Mouse (Mus musculus) layer of hippocampus, postnatal 14 days (tissue): ENCODE data around the gene Pcyox1. TPM values are rescaled to one million over a fixed set of nuclear protein-coding genes. Genes with fewer than 3 reads are reported as not detected.

Source experiments
- DNase-seq, 2 experiments: peaks; one replicate each; pipeline ENCODE4 v3.0.0; 2021 to 2022; ENCODE audit warnings: low spot score in 2 of 2, mixed read lengths in 1 of 2
- long read RNA-seq, 2 experiments: library from polyadenylated mRNA; stranded (forward); transcript quantifications; one replicate each; pipeline ENCODE4 v2.0.0; 2021
- total RNA-seq, 2 experiments: library from RNA; stranded (reverse); gene quantifications; 2 replicates each; pipeline ENCODE4 v1.2.3; 2021

Gene Pcyox1
- 100 to 1,000 TPM; 113 to 130 TPM for total RNA-seq
- long read RNA-seq, experiment 1, full-length matches to known transcripts = 96 of 129 reads
- long read RNA-seq, experiment 1, partial matches to known transcripts = 7 of 129 reads
- long read RNA-seq, experiment 1, other reads (novel, unspliced or antisense) = 26 of 129 reads
- long read RNA-seq, experiment 2, full-length matches to known transcripts = 75 of 113 reads
- long read RNA-seq, experiment 2, partial matches to known transcripts = 8 of 113 reads
- long read RNA-seq, experiment 2, other reads (novel, unspliced or antisense) = 30 of 113 reads

GRCm38 (mm10) chr6:86396581-86397256, at the start of gene Pcyox1:
TSS of gene Pcyox1 (minus strand) at chr6:86397154.
- DNase-seq = peak; percentile 86 to 88

- DNase-seq = no peak
These were observed 48.6 kb upstream of the Pcyox1 start for GRCm38 (mm10) chr6:86445551-86445950.

GRCm38 (mm10) chr6:86441571-86441970, 44.6 kb upstream of the Pcyox1 start:
- no peak for DNase-seq

- DNase-seq = no peak
These were observed 42.6 kb upstream of the Pcyox1 start for GRCm38 (mm10) chr6:86439531-86439930.

GRCm38 (mm10) chr6:86439119-86439496, 42.2 kb upstream of the Pcyox1 start:
- DNase-seq = no peak

- DNase-seq = peak; percentile 96 to 99
These were observed 41.5 kb upstream of the Pcyox1 start, which contains the start of gene C87436 for GRCm38 (mm10) chr6:86438272-86439118. TSS of gene C87436 (plus strand) at chr6:86438374.

- peak in 1 of 2 experiments; percentile 48 for DNase-seq
These were observed 40.8 kb upstream of the Pcyox1 start for GRCm38 (mm10) chr6:86437711-86438110.

- DNase-seq = no peak
These were observed 36.7 kb upstream of the Pcyox1 start for GRCm38 (mm10) chr6:86433696-86434095.

GRCm38 (mm10) chr6:86431531-86431930, 34.6 kb upstream of the Pcyox1 start:
- no peak for DNase-seq

- DNase-seq = no peak
These were observed 29.4 kb upstream of the Pcyox1 start, which contains the start of gene Gm44790 for GRCm38 (mm10) chr6:86426358-86426757. TSS of gene Gm44790 (plus strand) at chr6:86426658.

GRCm38 (mm10) chr6:86420491-86420890, 23.5 kb upstream of the Pcyox1 start:
- no peak for DNase-seq

- no peak for DNase-seq
These were observed 22.3 kb upstream of the Pcyox1 start for GRCm38 (mm10) chr6:86419239-86419638.

GRCm38 (mm10) chr6:86418711-86419110, 21.8 kb upstream of the Pcyox1 start:
- DNase-seq = no peak

GRCm38 (mm10) chr6:86406306-86406705, 9.4 kb upstream of the Pcyox1 start:
- no peak for DNase-seq

GRCm38 (mm10) chr6:86404996-86405395, 8.0 kb upstream of the Pcyox1 start:
- DNase-seq = no peak

GRCm38 (mm10) chr6:86404100-86404861, 7.3 kb upstream of the Pcyox1 start, which contains the start of gene Tia1:
TSS of gene Tia1 (plus strand) at chr6:86404219.
- peak; percentile 97 to 99 for DNase-seq

- peak; percentile 94 to 97 for DNase-seq
These were observed 6.8 kb upstream of the Pcyox1 start for GRCm38 (mm10) chr6:86403728-86404099.

GRCm38 (mm10) chr6:86402681-86403607, 6.0 kb upstream of the Pcyox1 start:
- DNase-seq = no peak

- DNase-seq = peak; percentile 37 to 51
These were observed 4.0 kb upstream of the Pcyox1 start for GRCm38 (mm10) chr6:86400972-86401371.

GRCm38 (mm10) chr6:86399995-86400394, 3.0 kb upstream of the Pcyox1 start:
- no peak for DNase-seq
